Mouse (Mus musculus) liver, embryonic 14.5 days (tissue): ENCODE results near the gene Ccdc40.

Experiments
- CTCF ChIP-seq: IDR thresholded peaks from 2 replicates; pipeline ENCODE4 v1.5.1; 2016; ENCODE audit warnings: antibody characterized with exemption, low read depth, control low read depth
- EP300 ChIP-seq: IDR thresholded peaks from 2 replicates; pipeline ENCODE4 v1.6.1; 2016; ENCODE audit warnings: antibody characterized with exemption, low read depth

DNA sequence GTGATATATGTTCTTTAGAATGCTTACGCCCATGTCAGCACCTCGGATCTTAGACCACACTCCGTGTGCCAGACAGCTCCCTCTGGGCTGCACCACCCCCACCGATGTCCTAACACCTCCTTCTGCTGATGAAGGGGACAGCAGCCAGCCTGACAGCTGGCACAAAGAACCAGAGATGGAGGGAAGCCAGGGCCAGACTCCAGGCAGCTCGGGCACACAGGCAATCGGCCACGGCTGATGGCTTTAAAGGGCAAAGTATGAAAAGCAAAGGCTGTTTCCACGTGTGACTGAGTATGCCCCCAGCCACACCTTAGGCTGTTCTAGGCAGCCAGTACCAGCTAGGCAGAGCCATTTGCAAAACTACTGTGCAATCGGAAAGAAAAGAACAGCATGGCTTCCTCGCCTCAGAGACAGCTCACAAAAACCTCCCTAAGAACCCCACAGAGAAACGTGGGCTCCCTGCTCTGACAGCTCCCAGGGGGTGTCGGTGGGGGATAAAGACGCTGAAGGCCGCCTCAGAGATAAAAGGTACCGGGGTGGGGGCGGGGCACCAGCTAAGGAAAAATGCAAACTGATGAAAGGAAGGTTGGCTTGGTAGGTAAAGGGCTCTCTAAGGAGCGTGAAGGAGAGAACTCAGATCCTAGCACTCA, 8.4 kb upstream of the Ccdc40 start:
- TF ChIP-seq CTCF: no peak
- TF ChIP-seq EP300: no peak
